Mouse (Mus musculus) thymus, postnatal 14 days (tissue): Measurements from ENCODE around the gene Gfpt2.
"Not testable (repeated sequence)": the region's sequence is repeated elsewhere in the genome, so short reads cannot be mapped to it uniquely, and the experiment has no call there.

Experiments
- DNase-seq: peaks from one replicate; pipeline ENCODE4 v3.0.0; 2021

The Gfpt2 gene

GRCm38 (mm10) chr11:49794342-49795144 is 565 bp downstream of the Gfpt2 start:
- DNase-seq, result no peak

DNA sequence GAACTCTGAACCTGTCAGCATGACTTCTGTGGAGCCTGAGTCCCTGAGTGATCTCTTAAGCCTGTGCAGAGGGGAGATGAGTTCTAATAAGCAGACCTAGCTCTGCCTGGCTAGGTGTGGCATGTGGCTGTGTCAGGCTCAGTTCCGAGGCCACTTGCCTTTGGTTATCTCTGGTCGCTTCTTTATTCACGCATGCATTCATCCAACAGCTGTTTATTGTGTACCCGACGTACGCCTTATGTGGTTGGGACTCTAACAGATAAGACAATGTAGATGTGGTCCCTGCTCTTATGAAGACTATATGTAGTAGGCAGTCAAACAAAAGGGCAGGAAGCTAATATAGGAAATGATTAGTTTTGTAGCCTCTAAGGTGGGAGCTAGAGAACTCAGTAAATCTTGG is 5.0 kb downstream of the Gfpt2 start:
- no peak for DNase-seq

- DNase-seq, result no peak
Observed at GRCm38 (mm10) chr11:49801516-49801915, 7.5 kb downstream of the Gfpt2 start.

- no peak for DNase-seq
Observed at GRCm38 (mm10) chr11:49803801-49804200, 9.8 kb downstream of the Gfpt2 start.

- no peak for DNase-seq
Observed at GRCm38 (mm10) chr11:49806218-49806617, 12.2 kb downstream of the Gfpt2 start.

DNA sequence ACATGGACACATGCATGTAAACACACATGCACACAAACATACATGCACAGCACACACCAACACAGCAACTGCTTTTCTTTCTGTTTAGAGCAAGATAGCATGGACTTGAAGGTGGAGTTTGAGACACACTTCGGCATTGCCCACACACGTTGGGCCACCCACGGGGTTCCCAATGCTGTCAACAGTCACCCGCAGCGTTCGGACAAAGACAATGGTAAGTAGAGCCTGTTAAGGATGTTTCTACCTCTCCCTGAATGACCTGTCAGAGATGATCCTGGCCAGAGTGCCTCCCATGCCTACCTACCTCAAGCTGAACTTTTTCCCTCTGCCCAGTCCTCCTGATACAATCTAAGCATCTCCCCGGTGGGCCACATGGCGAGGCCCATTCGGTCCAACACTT is 15.0 kb downstream of the Gfpt2 start:
- no peak for DNase-seq

DNA sequence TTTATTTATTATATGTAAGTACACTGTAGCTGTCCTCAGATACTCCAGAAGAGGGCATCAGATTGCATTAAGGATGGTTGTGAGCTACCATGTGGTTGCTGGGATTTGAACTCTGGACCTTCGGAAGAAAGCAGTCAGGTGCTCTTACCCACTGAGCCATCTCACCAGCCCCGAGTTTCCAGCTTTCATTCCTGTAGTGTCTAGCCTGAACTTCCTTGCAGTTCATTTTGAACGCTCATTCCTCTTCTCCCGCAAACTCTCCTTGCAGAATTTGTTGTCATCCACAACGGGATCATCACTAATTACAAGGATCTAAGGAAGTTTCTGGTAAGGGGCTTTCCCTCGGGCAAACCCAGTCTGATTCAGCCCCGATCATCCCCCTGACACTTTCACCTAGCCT is 16.7 kb downstream of the Gfpt2 start:
- not testable (repeated sequence) for DNase-seq

DNA sequence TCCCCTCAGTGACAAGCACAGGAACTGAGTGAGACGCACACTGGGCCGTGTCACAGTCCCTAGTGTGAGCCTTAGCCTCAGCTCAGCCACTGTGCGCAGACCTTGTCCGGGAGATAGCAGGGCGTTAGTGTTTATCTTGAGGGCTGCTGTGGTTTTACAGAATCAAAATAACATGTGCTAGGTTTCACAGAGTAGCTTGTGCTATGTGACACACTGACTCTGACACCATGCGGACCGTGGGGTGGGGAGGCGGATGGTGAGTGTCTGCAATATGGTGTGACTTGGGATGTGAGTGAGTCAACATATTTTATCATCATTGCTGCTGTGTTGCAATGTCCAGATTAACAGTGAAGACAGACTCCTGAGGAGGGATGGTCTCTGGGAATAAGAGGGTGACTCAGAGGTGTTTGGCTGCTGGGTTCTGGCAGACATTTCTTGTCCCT is 17.1 kb downstream of the Gfpt2 start:
- no peak for DNase-seq

DNA sequence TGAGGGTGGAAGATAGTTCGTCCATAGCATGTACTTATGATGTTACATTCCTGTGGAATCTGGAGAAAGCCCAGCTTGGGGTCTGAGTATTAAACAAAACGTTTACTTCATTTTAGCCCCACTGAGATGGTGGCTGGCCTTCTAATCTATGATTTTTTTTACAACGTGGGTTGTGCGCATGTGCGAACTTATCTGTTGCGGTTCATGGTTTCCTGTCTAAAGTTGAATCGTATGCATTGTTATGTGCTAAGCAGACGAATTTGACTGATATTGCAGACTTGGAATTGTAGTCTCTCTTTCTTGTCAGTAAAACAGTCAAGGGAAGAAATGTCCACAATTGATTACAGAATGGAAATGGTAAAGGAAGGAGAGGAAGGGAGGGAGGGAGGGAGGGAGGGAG is 17.9 kb downstream of the Gfpt2 start:
- peak; percentile 45 for DNase-seq

GRCm38 (mm10) chr11:49818869-49819566 is 25.0 kb downstream of the Gfpt2 start:
- DNase-seq, result no peak

GRCm38 (mm10) chr11:49819676-49820075 is 25.7 kb downstream of the Gfpt2 start:
- DNase-seq, result no peak

DNA sequence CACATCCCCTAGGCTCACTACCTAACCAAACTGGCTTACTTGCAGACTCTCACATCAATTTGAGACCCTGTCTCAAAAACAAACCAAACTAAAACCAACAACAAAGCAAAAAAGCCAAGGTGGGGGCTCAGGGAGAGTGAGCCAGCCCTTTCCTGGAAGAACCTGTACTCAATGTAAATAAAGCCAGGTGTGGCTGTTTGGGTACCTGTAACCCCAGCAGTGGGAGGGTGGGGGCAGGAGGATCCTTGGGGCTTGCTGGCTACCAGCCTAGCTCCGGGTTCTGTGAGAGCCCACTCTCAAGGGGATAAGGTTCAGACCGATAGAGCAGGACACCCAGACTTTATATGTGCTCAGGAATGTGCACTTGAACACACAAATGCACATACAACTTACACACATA is 26.9 kb downstream of the Gfpt2 start:
- DNase-seq, result no peak

- no peak for DNase-seq
Observed at GRCm38 (mm10) chr11:49821546-49821945, 27.6 kb downstream of the Gfpt2 start.

DNA sequence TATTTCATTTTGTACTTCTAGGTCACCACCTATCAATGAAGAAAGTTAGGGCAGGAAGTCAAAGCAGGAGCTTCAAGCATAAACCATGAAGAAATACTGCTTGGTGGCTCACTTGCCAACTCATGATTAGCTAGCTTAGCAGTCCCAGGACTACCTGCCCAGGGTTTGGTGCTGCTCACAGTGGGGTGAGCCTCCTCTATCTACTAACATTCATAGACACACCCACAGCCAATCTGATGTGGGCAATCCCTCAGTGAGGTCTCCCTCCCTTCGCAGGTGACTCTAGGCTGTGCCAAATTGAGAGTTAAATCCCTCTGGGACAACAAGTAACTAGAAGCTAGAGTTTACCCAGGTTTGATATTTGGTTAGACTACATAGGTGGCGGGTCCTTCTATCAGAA is 28.4 kb downstream of the Gfpt2 start:
- DNase-seq, result no peak

DNA sequence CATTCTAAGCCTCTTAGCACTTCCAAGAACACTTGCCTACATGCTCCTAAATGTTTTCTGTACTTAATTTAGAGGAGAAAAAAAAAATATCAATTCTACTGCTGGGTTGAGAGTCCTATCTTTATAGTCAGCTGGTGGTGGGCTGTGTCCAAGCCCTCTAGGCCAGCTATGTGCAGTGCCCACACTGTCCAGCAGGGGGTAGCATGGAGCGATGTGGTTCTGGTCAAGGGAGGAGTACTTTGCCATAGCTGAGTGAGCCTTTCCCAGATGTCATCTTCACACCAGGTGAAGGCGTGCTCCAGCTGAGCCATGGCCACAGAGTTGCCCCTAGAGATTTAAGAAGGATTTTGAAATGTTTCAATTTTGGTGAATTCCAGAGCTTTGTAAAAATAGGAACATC is 30.9 kb downstream of the Gfpt2 start:
- peak; percentile 87 for DNase-seq

DNA sequence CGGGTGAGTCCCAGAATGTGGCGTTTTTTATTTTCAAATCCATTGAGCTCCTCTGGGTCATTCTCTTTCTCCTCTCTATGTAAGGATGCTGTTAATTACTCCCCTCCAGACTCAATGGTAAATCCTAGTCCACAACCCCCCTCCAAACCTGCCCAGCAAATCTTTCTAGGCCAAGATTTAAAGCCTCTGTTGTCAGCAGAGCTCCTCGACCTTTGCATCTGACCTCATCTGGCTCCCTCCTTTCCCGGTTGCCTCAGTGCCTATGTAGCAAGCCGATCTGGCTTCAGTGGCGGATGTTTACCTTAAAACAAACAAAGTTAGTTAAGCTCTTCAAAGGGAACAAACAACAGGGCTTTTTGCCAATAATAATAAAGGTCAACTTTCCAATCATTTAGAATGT is 33.3 kb downstream of the Gfpt2 start:
- DNase-seq, result no peak

GRCm38 (mm10) chr11:49829176-49829745 is 35.3 kb downstream of the Gfpt2 start:
- DNase-seq, result no peak

DNA sequence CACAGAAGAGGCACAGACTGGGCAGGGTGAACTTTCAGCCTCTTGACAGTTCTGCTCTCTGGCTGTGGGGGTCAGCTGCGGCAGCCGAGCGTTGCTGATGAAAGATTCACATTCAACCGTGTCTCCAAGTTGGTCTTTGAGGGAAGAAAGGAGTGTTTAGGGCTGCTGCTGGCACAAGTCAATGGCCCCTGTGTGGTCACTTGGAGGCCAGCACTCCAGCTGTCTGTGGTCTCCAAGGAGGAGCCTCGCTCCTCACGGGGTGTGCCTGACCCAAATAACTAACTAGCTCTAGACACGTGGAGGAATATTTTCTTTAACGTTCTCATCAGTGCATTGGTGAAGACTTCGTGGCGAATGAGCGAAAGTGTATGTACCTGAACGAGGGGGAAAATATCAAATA is 38.0 kb downstream of the Gfpt2 start:
- DNase-seq, result no peak

DNA sequence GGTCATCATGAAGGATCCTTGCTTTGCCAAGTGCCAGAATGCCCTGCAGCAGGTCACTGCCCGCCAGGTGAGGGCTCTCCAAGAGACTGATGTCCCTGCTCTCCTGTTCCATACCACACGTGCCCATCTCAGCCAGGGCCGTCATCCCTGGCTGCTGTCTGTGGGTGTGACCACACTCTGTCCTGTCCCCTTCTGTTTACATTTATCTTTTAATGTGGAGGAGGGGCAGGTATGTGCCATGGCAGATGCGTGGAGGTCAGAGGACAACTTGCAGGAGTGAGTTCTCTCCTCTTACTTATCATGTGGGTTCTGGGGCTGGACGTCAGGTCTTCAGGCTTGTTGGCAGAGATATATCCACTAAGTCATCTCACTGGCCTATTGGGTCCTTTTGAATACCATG is 39.0 kb downstream of the Gfpt2 start:
- DNase-seq, result no peak

- DNase-seq, result no peak
Observed at GRCm38 (mm10) chr11:49834248-49834647, 40.3 kb downstream of the Gfpt2 start.

- DNase-seq, result no peak
Observed at GRCm38 (mm10) chr11:49835257-49835956, 41.4 kb downstream of the Gfpt2 start.

DNA sequence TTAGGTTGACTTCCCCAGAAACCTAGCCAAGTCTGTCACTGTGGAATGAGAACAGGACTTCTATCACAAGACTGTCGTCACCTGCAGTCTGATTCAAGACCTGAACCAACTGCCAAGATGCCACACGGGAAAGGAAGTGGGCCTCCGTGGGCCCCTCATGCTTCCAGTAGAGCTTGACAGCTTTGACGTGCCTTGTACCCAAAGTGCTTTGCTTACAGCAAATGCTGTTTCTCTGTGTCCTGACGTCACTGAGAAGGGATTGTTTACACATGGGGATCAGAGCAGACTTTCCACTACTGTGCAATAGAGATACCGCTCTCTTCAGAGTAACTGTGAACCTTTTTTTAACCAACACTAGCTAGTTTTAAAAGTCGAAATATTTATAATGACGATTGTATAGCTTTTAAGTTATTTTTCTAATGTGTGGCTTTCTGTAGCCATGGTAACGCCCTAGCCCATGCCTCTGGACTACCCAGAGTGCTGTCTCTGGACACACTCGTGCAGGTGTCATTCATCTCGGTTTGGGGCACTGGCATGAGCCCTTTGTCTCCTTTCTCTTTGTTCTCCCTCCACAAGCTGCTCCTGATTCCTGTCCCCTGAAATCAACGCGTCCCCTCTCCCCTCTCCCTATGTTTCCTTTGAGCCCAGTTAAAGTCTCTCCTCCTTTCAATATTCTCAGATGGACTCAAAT is 43.9 kb downstream of the Gfpt2 start:
- peak; percentile 77 for DNase-seq

DNA sequence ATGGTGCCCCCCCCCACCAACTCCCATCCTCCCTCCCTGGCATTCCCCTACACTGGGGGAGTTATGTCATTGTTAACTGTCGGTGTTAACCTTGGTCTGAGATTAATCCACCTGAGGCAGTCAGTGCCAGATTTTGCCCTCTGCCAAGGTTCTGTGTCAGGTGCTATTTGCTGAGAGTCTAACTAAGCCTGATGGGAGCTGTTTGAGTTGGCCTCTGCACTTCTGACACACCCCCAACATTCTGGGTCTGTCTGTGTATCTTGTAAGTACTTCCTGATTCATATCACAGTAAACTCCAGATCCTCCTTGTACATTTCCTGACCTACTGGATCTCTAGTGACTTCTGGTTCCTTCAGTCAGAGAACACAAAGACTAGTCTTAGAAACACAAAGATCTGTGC is 46.7 kb downstream of the Gfpt2 start:
- DNase-seq, result no peak
